Mouse (Mus musculus): Measurements from ENCODE around the gene Ddx58. TPM values are rescaled to one million over a fixed set of nuclear protein-coding genes. Genes with fewer than 3 reads are reported as not detected.

The Ddx58 gene
- polyA plus RNA-seq, 1 experiment from 2014 or later: 3.1 TPM

DNA sequence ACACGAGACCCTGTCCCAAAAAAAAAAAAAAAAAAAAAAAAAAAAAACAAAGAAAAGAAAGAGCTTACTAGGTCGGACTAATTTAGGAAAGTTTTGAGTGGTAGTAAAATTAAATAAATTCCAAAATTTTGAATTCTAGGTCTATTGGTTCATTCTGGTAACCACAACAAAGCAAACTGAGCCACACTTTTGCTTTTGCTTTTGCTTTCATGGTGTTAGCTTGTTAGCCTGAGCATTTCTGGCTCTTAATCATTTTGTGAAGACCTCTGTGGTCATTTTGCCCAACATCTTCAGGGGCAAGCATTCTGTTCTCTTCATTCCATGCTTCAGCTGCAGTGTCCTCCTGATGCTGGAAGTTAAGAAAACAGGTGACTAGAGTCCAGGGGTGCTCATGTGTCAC, 67.3 kb downstream of the Ddx58 start:
- 93% methylated on average over 2 of the region's 2 CpGs for WGBS
- Histone ChIP-seq H3K27me3 (no peaks in the 10 kb centered on the region), H3K36me3 (peaks cover 44% of the 10 kb centered on the region), H3K9ac (replicated peaks) (no peak overlapping the region), H3K4me3 (replicated peaks) (no peak overlapping the region), H3K4me1 (replicated peaks) (0 out of 2 replicates have a peak, but pooled peaks cover 2% of the 10 kb centered on the region), H3K27ac (no peak overlapping the region), H3K4me2 (replicated peaks) (no peak overlapping the region), H3K9me3 (no peaks in the 10 kb centered on the region)
- ATAC-seq: no peak

- peaks cover 50% of the 10 kb centered on the region for H3K36me3 ChIP-seq
- H3K27ac ChIP-seq: no peak overlapping the region
- no peak overlapping the region for H3K4me2 ChIP-seq (replicated peaks)
- no peaks in the 10 kb centered on the region for H3K9me3 ChIP-seq
- ATAC-seq: no peak
- no peaks in the 10 kb centered on the region for H3K27me3 ChIP-seq
- WGBS: 91% methylated on average over 4 of the region's 4 CpGs
- H3K4me3 ChIP-seq (replicated peaks): no peak overlapping the region
- H3K4me1 ChIP-seq (replicated peaks): 0 out of 2 replicates have a peak, but pooled peaks cover 2% of the 10 kb centered on the region
- H3K9ac ChIP-seq (replicated peaks): no peak overlapping the region
These were observed 68.2 kb downstream of the Ddx58 start for GRCm38 (mm10) chr4:40171477-40171876.

DNA sequence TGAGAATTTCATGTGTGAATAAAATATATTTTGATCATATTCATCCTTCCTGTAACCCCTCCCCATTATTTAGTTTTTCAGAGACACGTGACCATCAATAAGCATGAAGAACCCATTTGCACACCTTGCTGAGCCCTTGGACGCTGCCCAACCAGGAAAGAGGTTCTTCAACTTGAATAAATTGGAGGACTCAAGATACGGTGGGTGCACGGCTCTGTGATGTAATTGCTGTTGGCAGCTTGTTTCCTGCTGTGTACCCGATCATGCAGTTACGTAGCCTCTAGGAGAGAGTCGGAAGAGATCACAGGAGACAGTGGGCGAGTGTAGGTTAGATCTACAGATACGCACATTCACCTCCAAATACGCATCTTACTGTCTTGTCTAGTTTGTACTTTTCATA, 76.0 kb downstream of the Ddx58 start:
- no peak overlapping the region for H3K4me2 ChIP-seq (replicated peaks)
- no peaks in the 10 kb centered on the region for H3K4me1 ChIP-seq (replicated peaks)
- WGBS: 80% methylated on average over 10 of the region's 10 CpGs
- no peaks in the 10 kb centered on the region for H3K27me3 ChIP-seq
- no peak overlapping the region for H3K9ac ChIP-seq (replicated peaks)
- H3K9me3 ChIP-seq: 0 out of 2 replicates have a peak, but pooled peaks cover 4% of the 10 kb centered on the region
- H3K36me3 ChIP-seq: peaks cover 33% of the 10 kb centered on the region
- no peak overlapping the region for H3K27ac ChIP-seq
- no peak for ATAC-seq
- no peak overlapping the region for H3K4me3 ChIP-seq (replicated peaks)

GRCm38 (mm10) chr4:40160591-40161434, 78.8 kb downstream of the Ddx58 start:
- Histone ChIP-seq H3K27ac (no peak overlapping the region), H3K9ac (replicated peaks) (no peak overlapping the region), H3K9me3 (0 out of 2 replicates have a peak, but pooled peaks cover 4% of the 10 kb centered on the region), H3K4me3 (replicated peaks) (no peak overlapping the region), H3K36me3 (peaks cover 9% of the 10 kb centered on the region), H3K27me3 (no peaks in the 10 kb centered on the region), H3K4me2 (replicated peaks) (no peak overlapping the region), H3K4me1 (replicated peaks) (peaks cover 11% of the 10 kb centered on the region; the same call in 1 of the 2 replicates)
- WGBS: 98% methylated on average over 8 of the region's 8 CpGs
- no peak for ATAC-seq

DNA sequence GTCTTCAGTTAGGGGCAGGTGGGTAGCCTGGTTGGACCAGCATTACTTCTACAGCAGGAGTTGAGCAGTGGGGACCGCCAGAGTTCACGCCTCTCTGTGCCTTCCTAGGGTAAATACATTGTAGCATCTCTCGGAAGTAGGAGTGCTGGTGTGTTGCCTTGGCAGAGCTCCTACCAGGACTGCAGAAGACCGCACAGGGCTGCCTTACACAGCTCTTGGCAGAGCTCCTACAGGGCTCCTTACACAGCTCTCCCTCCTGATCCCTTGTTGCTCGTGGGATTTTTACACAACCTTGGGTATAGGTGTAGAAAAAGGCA, 81.4 kb downstream of the Ddx58 start:
- 91% methylated on average over 5 of the region's 5 CpGs for WGBS

GRCm38 (mm10) chr4:40157500-40158223, 82.0 kb downstream of the Ddx58 start:
- Histone ChIP-seq H3K9me3 (0 out of 2 replicates have a peak, but pooled peaks cover 4% of the 10 kb centered on the region), H3K4me2 (replicated peaks) (no peak overlapping the region), H3K27me3 (no peaks in the 10 kb centered on the region), H3K36me3 (no peaks in the 10 kb centered on the region), H3K4me3 (replicated peaks) (no peak overlapping the region), H3K27ac (no peak overlapping the region), H3K9ac (replicated peaks) (no peak overlapping the region), H3K4me1 (replicated peaks) (peaks cover 11% of the 10 kb centered on the region; the same call in 1 of the 2 replicates)
- ATAC-seq: no peak
- 86% methylated on average over 5 of the region's 5 CpGs for WGBS

More for the DNA sequence above, 81.4 kb downstream of the Ddx58 start:
- H3K9me3 ChIP-seq: 0 out of 2 replicates have a peak, but pooled peaks cover 4% of the 10 kb centered on the region
- no peak overlapping the region for H3K4me3 ChIP-seq (replicated peaks)
- no peak for ATAC-seq
- H3K27ac ChIP-seq: no peak overlapping the region
- H3K9ac ChIP-seq (replicated peaks): no peak overlapping the region
- no peaks in the 10 kb centered on the region for H3K36me3 ChIP-seq
- H3K4me1 ChIP-seq (replicated peaks): peaks cover 11% of the 10 kb centered on the region; the same call in 1 of the 2 replicates
- H3K27me3 ChIP-seq: no peaks in the 10 kb centered on the region
- H3K4me2 ChIP-seq (replicated peaks): no peak overlapping the region

- no peaks in the 10 kb centered on the region for H3K36me3 ChIP-seq
- H3K9ac ChIP-seq (replicated peaks): no peak overlapping the region
- WGBS: 67% methylated on average over 18 of the region's 18 CpGs
- H3K4me2 ChIP-seq (replicated peaks): no peak overlapping the region
- ATAC-seq: no peak
- no peak overlapping the region for H3K27ac ChIP-seq
- H3K4me3 ChIP-seq (replicated peaks): no peak overlapping the region
- H3K27me3 ChIP-seq: no peaks in the 10 kb centered on the region
- 0 out of 2 replicates have a peak, but pooled peaks cover 4% of the 10 kb centered on the region for H3K9me3 ChIP-seq
- peaks cover 11% of the 10 kb centered on the region; the same call in 1 of the 2 replicates for H3K4me1 ChIP-seq (replicated peaks)
These were observed 82.8 kb downstream of the Ddx58 start for GRCm38 (mm10) chr4:40156582-40157499.

- Histone ChIP-seq H3K9me3 (0 out of 2 replicates have a peak, but pooled peaks cover 4% of the 10 kb centered on the region), H3K4me3 (replicated peaks) (no peak overlapping the region), H3K36me3 (no peaks in the 10 kb centered on the region), H3K27me3 (no peaks in the 10 kb centered on the region), H3K9ac (replicated peaks) (no peak overlapping the region), H3K27ac (no peak overlapping the region), H3K4me1 (replicated peaks) (peaks cover 11% of the 10 kb centered on the region; the same call in 1 of the 2 replicates), H3K4me2 (replicated peaks) (no peak overlapping the region)
- ATAC-seq: no peak
- 89% methylated on average over 2 of the region's 2 CpGs for WGBS
These were observed 83.5 kb downstream of the Ddx58 start for GRCm38 (mm10) chr4:40156153-40156552.

- Histone ChIP-seq H3K27ac (no peak overlapping the region), H3K27me3 (no peaks in the 10 kb centered on the region), H3K4me3 (replicated peaks) (no peak overlapping the region), H3K9me3 (0 out of 2 replicates have a peak, but pooled peaks cover under 1% of the 10 kb centered on the region), H3K36me3 (no peaks in the 10 kb centered on the region), H3K4me2 (replicated peaks) (no peak overlapping the region), H3K4me1 (replicated peaks) (peaks cover 11% of the 10 kb centered on the region; the same call in 1 of the 2 replicates), H3K9ac (replicated peaks) (no peak overlapping the region)
- 91% methylated on average over 13 of the region's 13 CpGs for WGBS
- ATAC-seq: no peak
These were observed 84.1 kb downstream of the Ddx58 start for GRCm38 (mm10) chr4:40155467-40155999.

GRCm38 (mm10) chr4:40154751-40155150, 84.9 kb downstream of the Ddx58 start:
- Histone ChIP-seq H3K27ac (no peak overlapping the region), H3K4me2 (replicated peaks) (no peak overlapping the region), H3K27me3 (no peaks in the 10 kb centered on the region), H3K9ac (replicated peaks) (no peak overlapping the region), H3K4me1 (replicated peaks) (peaks cover 11% of the 10 kb centered on the region; the same call in 1 of the 2 replicates), H3K9me3 (no peaks in the 10 kb centered on the region), H3K4me3 (replicated peaks) (no peak overlapping the region), H3K36me3 (no peaks in the 10 kb centered on the region)
- 91% methylated on average over 4 of the region's 4 CpGs for WGBS
- ATAC-seq: no peak
